Mouse (Mus musculus) small intestine, adult 2 months (tissue): Measurements from ENCODE around the gene Steap3. TPM values are rescaled to one million over a fixed set of nuclear protein-coding genes. Genes with fewer than 3 reads are reported as not detected.
A peak's percentile ranks its signal among the peaks of the same experiment; 100 is the strongest.

Experiments used
- H3K27ac ChIP-seq: fragments of 200-500 bp; 2 replicates; pipeline ENCODE4 v1.5.1; 2012; ENCODE audit warnings: low read depth, low read length, control low read depth, inconsistent platforms; ENCODE audit not compliant: insufficient read depth
- H3K27me3 ChIP-seq: fragments of 200-500 bp; 2 replicates; pipeline ENCODE4 v1.6.1; 2012; ENCODE audit warnings: mild to moderate bottlenecking, moderate library complexity, low read length, inconsistent platforms; ENCODE audit not compliant: control insufficient read depth, insufficient read depth
- H3K36me3 ChIP-seq: fragments of 200-500 bp; 2 replicates; pipeline ENCODE4 v1.6.1; 2012; ENCODE audit warnings: mild to moderate bottlenecking, low read length, control low read depth, inconsistent platforms; ENCODE audit not compliant: control insufficient read depth, insufficient read depth
- H3K4me1 ChIP-seq: fragments of 200-500 bp; 2 replicates; pipeline ENCODE4 v1.6.1; 2012; ENCODE audit warnings: low read length, inconsistent platforms, mixed read lengths; ENCODE audit not compliant: control insufficient read depth, insufficient read depth, insufficient read length
- H3K4me3 ChIP-seq: fragments of 200-500 bp; 2 replicates; pipeline ENCODE4 v1.5.1; 2012; ENCODE audit warnings: low read depth, mild to moderate bottlenecking, control low read depth, inconsistent platforms, low read length, moderate library complexity
- CTCF ChIP-seq: fragments of 200-500 bp; IDR thresholded peaks from 2 replicates; pipeline ENCODE4 v1.5.1; 2012; ENCODE audit warnings: low read depth, mild to moderate bottlenecking, control low read depth, inconsistent platforms, low read length, moderate library complexity, mixed read lengths; ENCODE audit not compliant: insufficient replicate concordance, insufficient read length; ENCODE audit errors: extremely low read depth
- POLR2A ChIP-seq: fragments of 200-500 bp; IDR thresholded peaks from 2 replicates; pipeline ENCODE4 v1.6.1; 2012; ENCODE audit warnings: low read depth, mild to moderate bottlenecking, control low read depth, inconsistent platforms, low read length, moderate library complexity
- WGBS: fragments of 180-500 bp; shearing (Covaris S2); methylation state at CpG from one replicate; pipeline ENCODE4 v1.1.7; 2018; 5-methylcytosine and 5-hydroxymethylcytosine counted together
- polyA plus RNA-seq: library from polyadenylated mRNA; depleted of rRNA; stranded (reverse); fragments of >200 nt; gene quantifications from 2 replicates; pipeline ENCODE4 v1.2.3, GENCODE M21; 2012; rRNA removed

Gene Steap3
- polyA plus RNA-seq, 1 experiment, result 12.9 TPM

DNA sequence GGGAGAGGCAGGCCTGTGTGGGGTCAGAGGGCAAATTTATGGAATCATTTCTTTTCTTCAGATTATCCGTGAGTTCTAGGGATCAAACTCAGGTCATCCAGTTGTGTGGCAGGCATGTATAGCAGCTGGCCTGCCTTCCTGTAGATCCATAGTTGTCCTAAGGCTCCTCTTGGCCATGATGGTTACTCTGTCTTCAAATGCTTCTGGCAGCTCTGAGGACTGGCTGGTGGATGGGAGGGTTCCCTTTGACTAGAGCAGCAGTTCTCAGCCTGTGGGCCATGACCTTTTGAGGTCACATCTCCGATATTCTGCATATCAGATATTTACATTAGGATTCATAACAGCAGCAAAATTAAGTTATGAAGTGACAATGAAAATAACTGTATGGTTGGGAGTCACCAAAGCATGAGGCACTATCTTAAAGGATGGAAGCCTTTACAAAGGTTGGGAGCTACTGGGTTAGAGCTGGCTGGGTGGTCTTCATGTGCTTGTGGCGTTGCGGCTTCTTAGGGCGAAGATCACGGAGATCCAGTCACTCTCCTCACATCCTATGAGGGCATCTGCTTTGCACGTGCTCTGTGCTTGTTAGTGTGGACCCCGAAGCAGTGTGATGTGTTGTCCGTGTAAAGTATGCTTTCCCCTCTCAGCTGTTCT lies 113.9 kb downstream of the Steap3 start:
- Histone ChIP-seq H3K4me1 (peaks cover 5% of the 10 kb centered on the region; the same call in 1 of the 2 replicates), H3K27ac (no peak overlapping the region), H3K36me3 (no peaks in the 10 kb centered on the region), H3K27me3 (no peaks in the 10 kb centered on the region), H3K4me3 (no peak overlapping the region)
- 91% methylated on average over 9 of the region's 9 CpGs for WGBS
- TF ChIP-seq CTCF (no peak), POLR2A (no peak)

DNA sequence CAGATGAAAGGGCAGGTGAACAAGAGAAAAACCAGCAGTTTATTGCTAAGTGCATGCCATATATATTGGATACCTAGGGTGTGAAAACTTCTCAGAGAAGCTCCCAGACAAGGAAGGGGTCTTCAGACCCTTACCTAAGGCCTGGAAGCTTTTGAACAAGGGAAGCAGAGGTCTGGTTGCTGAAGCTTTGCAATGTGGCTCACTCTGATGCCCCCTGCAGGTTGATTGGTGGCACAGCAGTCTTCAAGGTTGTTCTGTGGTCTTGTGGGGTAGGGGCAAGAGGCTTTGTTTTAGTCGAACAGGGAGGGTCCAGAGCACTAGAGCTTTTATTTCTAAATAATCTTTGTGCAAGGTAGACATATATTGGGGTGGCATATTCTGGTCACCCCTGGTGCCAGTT lies 117.2 kb downstream of the Steap3 start:
- no peak overlapping the region for H3K4me3 ChIP-seq
- TF ChIP-seq CTCF (peak; percentile 80; the same call in 1 of the 2 replicates), POLR2A (no peak)
- no peaks in the 10 kb centered on the region for H3K4me1 ChIP-seq
- H3K27me3 ChIP-seq, result no peaks in the 10 kb centered on the region
- H3K27ac ChIP-seq, result no peak overlapping the region
- 9% methylated on average over 1 of the region's 1 CpGs for WGBS
- no peaks in the 10 kb centered on the region for H3K36me3 ChIP-seq

DNA sequence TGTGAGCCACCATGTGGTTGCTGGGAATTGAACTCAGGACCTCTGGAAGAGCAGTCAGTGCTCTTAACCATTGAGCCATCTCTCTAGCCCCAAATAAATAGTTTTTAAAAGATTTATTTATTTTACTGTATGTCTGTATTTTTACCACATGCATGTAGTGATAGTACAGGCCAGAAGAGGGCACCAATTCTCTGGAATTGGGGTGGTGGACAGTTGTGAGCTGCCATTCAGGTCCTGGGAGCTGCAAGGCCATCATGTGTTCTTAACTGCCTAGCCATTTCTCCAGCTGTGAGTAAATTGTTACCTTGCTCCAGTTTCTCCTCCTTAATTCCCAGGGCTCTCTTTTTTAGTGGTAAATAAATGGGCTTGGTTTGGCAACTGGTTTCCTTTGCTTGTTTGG lies 118.3 kb downstream of the Steap3 start:
- no peaks in the 10 kb centered on the region for H3K4me1 ChIP-seq
- H3K27ac ChIP-seq, result no peak overlapping the region
- H3K27me3 ChIP-seq, result no peaks in the 10 kb centered on the region
- TF ChIP-seq POLR2A, result no peak
- peak; percentile 64; the same call in 1 of the 2 replicates for TF ChIP-seq CTCF
- H3K36me3 ChIP-seq, result no peaks in the 10 kb centered on the region
- no peak overlapping the region for H3K4me3 ChIP-seq

DNA sequence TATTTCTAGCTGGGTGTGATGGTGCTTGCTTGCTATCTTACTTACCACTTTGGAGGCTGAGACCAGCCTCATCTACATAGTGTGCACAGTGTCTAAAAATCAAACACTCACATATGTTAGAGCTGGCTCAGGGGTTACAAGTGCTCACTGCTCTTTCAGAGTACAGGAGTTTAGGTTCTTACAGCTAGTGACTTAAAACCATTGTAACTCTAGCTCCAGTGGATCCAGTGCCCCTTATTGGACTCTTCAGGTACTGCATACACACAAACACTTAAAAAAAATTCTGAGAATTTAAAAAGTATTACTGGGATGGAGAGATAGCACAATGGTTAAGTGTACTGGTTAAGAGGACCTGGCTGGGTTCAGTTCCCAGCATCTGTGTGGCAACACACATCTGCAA lies 125.5 kb downstream of the Steap3 start:
- no peak for TF ChIP-seq POLR2A
- no peak for TF ChIP-seq CTCF
- H3K27ac ChIP-seq, result no peak overlapping the region
- H3K4me1 ChIP-seq, result peaks cover 2% of the 10 kb centered on the region; the same call in 1 of the 2 replicates
- H3K4me3 ChIP-seq, result no peak overlapping the region
- H3K36me3 ChIP-seq, result no peaks in the 10 kb centered on the region
- H3K27me3 ChIP-seq, result no peaks in the 10 kb centered on the region

DNA sequence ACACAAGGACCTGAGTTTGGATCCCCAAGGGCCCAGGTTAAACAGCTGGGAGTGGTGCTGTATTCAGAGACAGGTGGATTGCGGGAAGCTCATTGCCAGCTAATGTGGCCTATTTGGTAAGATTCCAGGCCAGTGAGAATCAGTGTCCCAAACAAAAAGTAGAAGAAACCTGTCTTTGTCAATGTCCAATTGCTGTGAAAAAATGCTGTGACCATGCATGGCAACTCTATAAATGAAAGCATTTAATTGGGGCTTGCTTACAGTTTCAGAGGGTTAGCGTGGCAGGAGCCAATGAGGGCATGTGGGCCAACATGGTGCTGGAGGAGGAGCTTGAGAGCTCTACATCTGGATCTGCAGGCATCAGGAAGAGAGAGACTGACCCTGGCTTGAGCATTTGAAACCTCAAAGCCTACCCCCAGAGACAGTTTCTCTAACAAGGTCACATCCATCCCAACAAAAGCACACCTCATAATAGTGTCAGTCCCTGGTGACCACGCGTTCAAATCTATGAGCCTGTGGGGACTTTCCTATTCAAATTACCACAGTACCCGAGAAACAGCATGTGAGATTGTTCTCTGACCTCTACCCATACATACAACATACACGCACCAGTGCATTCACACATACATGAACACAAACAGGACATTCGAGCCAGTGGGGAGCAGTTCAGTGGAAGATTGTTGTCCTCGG lies 126.8 kb downstream of the Steap3 start:
- H3K27me3 ChIP-seq, result no peaks in the 10 kb centered on the region
- 91% methylated on average over 8 of the region's 8 CpGs for WGBS
- H3K4me1 ChIP-seq, result peaks cover 2% of the 10 kb centered on the region; the same call in 1 of the 2 replicates
- no peak overlapping the region for H3K27ac ChIP-seq
- no peak overlapping the region for H3K4me3 ChIP-seq
- H3K36me3 ChIP-seq, result no peaks in the 10 kb centered on the region
- TF ChIP-seq POLR2A, result no peak
- TF ChIP-seq CTCF, result no peak

DNA sequence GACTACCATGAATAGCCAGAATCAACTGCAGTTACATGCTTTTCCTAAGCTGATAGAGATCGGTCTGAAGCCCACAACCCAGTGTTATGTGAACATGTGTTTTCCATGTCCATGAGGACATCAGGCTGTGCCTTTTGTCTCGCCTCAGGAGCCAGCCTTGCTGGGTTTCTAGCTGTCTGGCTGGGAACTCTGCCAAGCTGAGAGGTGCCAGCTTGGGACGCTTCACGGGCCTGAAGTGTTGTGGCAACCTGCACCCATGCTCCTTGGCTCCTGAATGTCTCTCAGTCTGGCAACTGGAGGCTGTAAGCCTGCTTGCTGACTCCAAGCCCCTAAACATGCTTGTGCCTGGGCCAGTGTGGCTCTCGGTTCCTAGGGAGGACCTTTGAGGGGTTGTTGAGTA lies 130.0 kb downstream of the Steap3 start:
- Histone ChIP-seq H3K27ac (no peak overlapping the region), H3K27me3 (no peaks in the 10 kb centered on the region), H3K4me3 (no peak overlapping the region), H3K4me1 (peaks cover 6% of the 10 kb centered on the region; the same call in 1 of the 2 replicates), H3K36me3 (no peaks in the 10 kb centered on the region)
- TF ChIP-seq CTCF, result no peak
- TF ChIP-seq POLR2A, result no peak
- 49% methylated on average over 5 of the region's 5 CpGs for WGBS

Other genes with a start within 250 kb of the Steap3 start
- gene Tmem37, start 198.6 kb downstream of the Steap3 start, polyA plus RNA-seq, result 121 and 171 TPM in 2 replicates
- gene Dbi, start 151.6 kb downstream of the Steap3 start, polyA plus RNA-seq, result 419 and 468 TPM in 2 replicates
- not detected in 2 replicates for gene 3110009E18Rik, start 151.5 kb downstream of the Steap3 start, polyA plus RNA-seq
- not detected in 2 replicates for gene C1ql2, start 67.9 kb upstream of the Steap3 start, polyA plus RNA-seq
- gene Marco, start 232.3 kb upstream of the Steap3 start, polyA plus RNA-seq, result 0.13 TPM in 1 of 2 replicates, not detected in the other